Mouse (Mus musculus) forebrain, postnatal 0 days (tissue): ENCODE results near the gene Wdr25. TPM values are rescaled to one million over a fixed set of nuclear protein-coding genes. Genes with fewer than 3 reads are reported as not detected.

Source experiments
- ATAC-seq: fragments of 200-750 bp; cut with Nextera tagmentation; 2 replicates; pipeline ENCODE4 v1.8.0; 2017; ENCODE audit warnings: mild to moderate bottlenecking, moderate library complexity
- DNase-seq: peaks from one replicate; pipeline ENCODE4 v3.0.0-alpha.2; 2015
- H3K27ac ChIP-seq: fragments of 300-500 bp; sonication (generic); 2 replicates; pipeline ENCODE4 v1.5.1; 2014; ENCODE audit warnings: low read depth, mild to moderate bottlenecking, antibody characterized with exemption, low read length, moderate library complexity, mixed read lengths
- H3K27me3 ChIP-seq: fragments of 300-500 bp; sonication (generic); 2 replicates; pipeline ENCODE4 v1.6.1; 2014; ENCODE audit warnings: mild to moderate bottlenecking, low read length, mixed read lengths; ENCODE audit not compliant: insufficient read depth
- H3K36me3 ChIP-seq: fragments of 300-500 bp; sonication (generic); 2 replicates; pipeline ENCODE4 v1.6.1; 2014; ENCODE audit warnings: mild to moderate bottlenecking, moderate library complexity; ENCODE audit not compliant: insufficient read depth
- H3K4me1 ChIP-seq: fragments of 300-500 bp; sonication (generic); 2 replicates; pipeline ENCODE4 v1.6.1; 2014; ENCODE audit warnings: antibody characterized with exemption; ENCODE audit not compliant: insufficient read depth
- H3K4me2 ChIP-seq: fragments of 300-500 bp; sonication (generic); 2 replicates; pipeline ENCODE4 v1.6.1; 2014; ENCODE audit warnings: low read depth, mild to moderate bottlenecking, moderate library complexity
- H3K4me3 ChIP-seq: fragments of 300-500 bp; sonication (generic); 2 replicates; pipeline ENCODE4 v1.5.1; 2014; ENCODE audit warnings: low read depth, low read length, mixed read lengths
- H3K9ac ChIP-seq: fragments of 300-500 bp; sonication (generic); 2 replicates; pipeline ENCODE4 v1.6.1; 2014; ENCODE audit warnings: mild to moderate bottlenecking
- H3K9me3 ChIP-seq: fragments of 300-500 bp; sonication (generic); 2 replicates; pipeline ENCODE4 v1.6.1; 2016; ENCODE audit warnings: low read length
- CTCF ChIP-seq: sonication (generic); IDR thresholded peaks from 2 replicates; pipeline ENCODE4 v1.5.1; 2016; ENCODE audit warnings: antibody characterized with exemption, control low read depth, low read depth
- WGBS: fragments of 180-500 bp; shearing (Covaris S2); extraction: QIAGEN DNeasy Blood & Tissue Kit; methylation state at CpG from one replicate; pipeline ENCODE4 v1.1.7; 2014; 5-methylcytosine and 5-hydroxymethylcytosine counted together
- polyA plus RNA-seq: library from polyadenylated mRNA; unstranded; fragments of >200 nt; fragmentation: Nextera tagmentation; extraction: Ambion mirVana; gene quantifications from 2 replicates; pipeline ENCODE4 v1.2.1, GENCODE M21; 2015
- total RNA-seq: library from RNA; depleted of rRNA; stranded (reverse); fragments of >200 nt; gene quantifications from 2 replicates; pipeline ENCODE4 v1.2.3, GENCODE M21; 2014; rRNA removed

Gene Wdr25
- total and polyA plus RNA-seq, 2 experiments from 2014 or later, result 5.3 to 6.2 TPM

- Histone ChIP-seq H3K9ac (no peak overlapping the region), H3K36me3 (no peaks in the 10 kb centered on the region), H3K27ac (no peak overlapping the region), H3K4me1 (no peaks in the 10 kb centered on the region), H3K4me2 (no peak overlapping the region), H3K27me3 (0 out of 2 replicates have a peak, but pooled peaks cover 3% of the 10 kb centered on the region), H3K4me3 (no peak overlapping the region), H3K9me3 (no peaks in the 10 kb centered on the region)
- WGBS, result 83% methylated on average over 6 of the region's 6 CpGs
- TF ChIP-seq CTCF, result no peak
- ATAC-seq (no peak), DNase-seq (no peak)
These were observed 180.7 kb downstream of the Wdr25 start for GRCm38 (mm10) chr12:109074106-109074505.

GRCm38 (mm10) chr12:109074777-109075285 lies 181.4 kb downstream of the Wdr25 start:
- Histone ChIP-seq H3K9ac (no peak overlapping the region), H3K27ac (no peak overlapping the region), H3K4me1 (no peaks in the 10 kb centered on the region), H3K27me3 (0 out of 2 replicates have a peak, but pooled peaks cover 3% of the 10 kb centered on the region), H3K4me3 (no peak overlapping the region), H3K9me3 (no peaks in the 10 kb centered on the region), H3K36me3 (no peaks in the 10 kb centered on the region), H3K4me2 (no peak overlapping the region)
- WGBS, result 92% methylated on average over 2 of the region's 2 CpGs
- no peak for TF ChIP-seq CTCF
- ATAC-seq (no peak), DNase-seq (no peak)

- TF ChIP-seq CTCF, result no peak
- no peaks in the 10 kb centered on the region for H3K36me3 ChIP-seq
- no peak for DNase-seq
- WGBS, result 81% methylated on average over 6 of the region's 6 CpGs
- no peak overlapping the region for H3K9ac ChIP-seq
- H3K4me2 ChIP-seq, result no peak overlapping the region
- no peak overlapping the region for H3K4me3 ChIP-seq
- H3K9me3 ChIP-seq, result no peaks in the 10 kb centered on the region
- ATAC-seq, result no peak
- no peaks in the 10 kb centered on the region for H3K4me1 ChIP-seq
- 0 out of 2 replicates have a peak, but pooled peaks cover 3% of the 10 kb centered on the region for H3K27me3 ChIP-seq
- no peak overlapping the region for H3K27ac ChIP-seq
These were observed 183.6 kb downstream of the Wdr25 start for GRCm38 (mm10) chr12:109077036-109077435.

Other genes with a start within 250 kb of the Wdr25 start
- 0.15 TPM in 1 of 2 replicates, not detected in the other for gene Degs2, start 191.3 kb upstream of the Wdr25 start, total RNA-seq
- 0.50 and 0.88 TPM in 2 replicates for gene Degs2, start 191.3 kb upstream of the Wdr25 start, polyA plus RNA-seq
- 31.9 and 33.8 TPM in 2 replicates for gene Yy1, start 100.7 kb upstream of the Wdr25 start, total RNA-seq
- 7.4 and 8.8 TPM in 2 replicates for gene Yy1, start 100.7 kb upstream of the Wdr25 start, polyA plus RNA-seq
- 17.4 and 19.5 TPM in 2 replicates for gene Slc25a29, start 57.7 kb upstream of the Wdr25 start, total RNA-seq
- gene Slc25a29, start 57.7 kb upstream of the Wdr25 start, polyA plus RNA-seq, result 18.7 and 21.4 TPM in 2 replicates
- 10.9 and 14.2 TPM in 2 replicates for gene Slc25a47, start 57.6 kb upstream of the Wdr25 start, total RNA-seq
- 11.9 and 12.3 TPM in 2 replicates for gene Slc25a47, start 57.6 kb upstream of the Wdr25 start, polyA plus RNA-seq
- gene Wars, start 543 bp downstream of the Wdr25 start, total RNA-seq, result 91.6 and 92.5 TPM in 2 replicates
- gene Wars, start 543 bp downstream of the Wdr25 start, polyA plus RNA-seq, result 99.8 and 108 TPM in 2 replicates
- 50.2 and 61.2 TPM in 2 replicates for gene Begain, start 174.6 kb downstream of the Wdr25 start, total RNA-seq
- 20.8 and 25.9 TPM in 2 replicates for gene Begain, start 174.6 kb downstream of the Wdr25 start, polyA plus RNA-seq